In genomic region chr9:106261491-106261890, GRCm38 (mm10) we compare ENCODE assay signal across 22 mouse cellular contexts. TPM values are rescaled to one million over a fixed set of nuclear protein-coding genes. Genes with fewer than 3 reads are reported as not detected.
"Had no signal": no experiment of that assay in that cellular context is flagged by ENCODE, and none has a peak within 500 bp of the region (broad histone marks: within the 10 kb centered on the region; RNA-seq: fewer than 3 reads in every experiment).

No protein-coding gene starts in this region.

- H3K27ac ChIP-seq: limb, embryonic 12.5 days; limb, embryonic 15.5 days; midbrain, embryonic 13.5 days; neural tube, embryonic 12.5 days; stomach, embryonic 15.5 days had no signal

- H3K36me3 ChIP-seq: limb, embryonic 12.5 days; limb, embryonic 15.5 days; liver, embryonic 15.5 days; midbrain, embryonic 13.5 days; neural tube, embryonic 12.5 days; stomach, embryonic 15.5 days had no signal

- H3K9ac ChIP-seq: limb, embryonic 12.5 days; limb, embryonic 15.5 days; liver, embryonic 15.5 days; midbrain, embryonic 13.5 days; neural tube, embryonic 12.5 days; stomach, embryonic 15.5 days had no signal

- H3K4me2 ChIP-seq: limb, embryonic 12.5 days; limb, embryonic 15.5 days; liver, embryonic 15.5 days; midbrain, embryonic 13.5 days; neural tube, embryonic 12.5 days; stomach, embryonic 15.5 days had no signal

- H3K4me3 ChIP-seq: limb, embryonic 12.5 days; limb, embryonic 15.5 days; liver, embryonic 15.5 days; midbrain, embryonic 13.5 days; neural tube, embryonic 12.5 days; stomach, embryonic 15.5 days had no signal

- H3K27me3 ChIP-seq: limb, embryonic 12.5 days; limb, embryonic 15.5 days; liver, embryonic 15.5 days; midbrain, embryonic 13.5 days; neural tube, embryonic 12.5 days; stomach, embryonic 15.5 days had no signal

- ATAC-seq: inflammation-experienced regulatory T-cells, adult 6 months; intestine, embryonic 16.5 days; midbrain, embryonic 13.5 days; midbrain, embryonic 16.5 days had no signal

- H3K4me1 ChIP-seq: limb, embryonic 12.5 days; midbrain, embryonic 13.5 days; neural tube, embryonic 12.5 days; stomach, embryonic 15.5 days had no signal

- H3K9me3 ChIP-seq: limb, embryonic 12.5 days; limb, embryonic 15.5 days; liver, embryonic 15.5 days; midbrain, embryonic 13.5 days; neural tube, embryonic 12.5 days; stomach, embryonic 15.5 days had no signal

- DNase-seq: kidney, adult 18-20 months; kidney, adult 9 months; kidney, postnatal 14 days; kidney, postnatal 4 days; layer of hippocampus, postnatal 36 days; left cerebral cortex, postnatal 4 days; lung, adult 2 months; lung, postnatal 14 days; retina, postnatal 1 day; right cerebral cortex, postnatal 25 days; spleen, adult 18-20 months; thymus, postnatal 25 days had no signal

RNA-seq across cellular contexts. Expression of gene Tlr9, which starts 39.1 kb away (rescaled TPM):
- polyA plus RNA-seq: limb, embryonic 12.5 days; lung, embryonic 16.5 days; midbrain, embryonic 13.5 days; midbrain, embryonic 16.5 days; neural tube, embryonic 12.5 days had no signal
